Mouse (Mus musculus) cerebellum, adult 11-12 months (tissue): ENCODE results near the gene Akap2.

Experiments
- DNase-seq: peaks from one replicate; pipeline ENCODE4 v3.0.0; 2022

Gene Akap2

DNA sequence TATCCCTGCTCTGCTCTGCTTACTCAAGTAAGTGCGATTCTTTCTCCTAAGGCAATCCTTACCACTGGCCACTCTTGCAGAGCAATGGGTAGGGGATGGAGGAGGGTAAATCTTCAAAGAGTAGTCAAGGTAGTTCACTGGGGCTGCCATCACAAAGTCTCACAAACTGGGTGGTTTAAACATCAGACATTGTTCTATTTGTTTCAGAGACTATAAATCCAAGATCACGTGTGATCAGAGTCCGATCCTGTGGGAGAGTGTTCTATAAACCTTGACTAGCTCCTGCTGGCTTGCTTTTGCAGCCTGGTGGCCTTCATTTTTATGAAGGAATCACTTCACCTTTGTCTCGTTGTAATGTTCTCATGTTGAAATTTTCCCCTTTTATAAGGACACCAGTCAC lies 199.3 kb downstream of the Akap2 start:
- no peak for DNase-seq

DNA sequence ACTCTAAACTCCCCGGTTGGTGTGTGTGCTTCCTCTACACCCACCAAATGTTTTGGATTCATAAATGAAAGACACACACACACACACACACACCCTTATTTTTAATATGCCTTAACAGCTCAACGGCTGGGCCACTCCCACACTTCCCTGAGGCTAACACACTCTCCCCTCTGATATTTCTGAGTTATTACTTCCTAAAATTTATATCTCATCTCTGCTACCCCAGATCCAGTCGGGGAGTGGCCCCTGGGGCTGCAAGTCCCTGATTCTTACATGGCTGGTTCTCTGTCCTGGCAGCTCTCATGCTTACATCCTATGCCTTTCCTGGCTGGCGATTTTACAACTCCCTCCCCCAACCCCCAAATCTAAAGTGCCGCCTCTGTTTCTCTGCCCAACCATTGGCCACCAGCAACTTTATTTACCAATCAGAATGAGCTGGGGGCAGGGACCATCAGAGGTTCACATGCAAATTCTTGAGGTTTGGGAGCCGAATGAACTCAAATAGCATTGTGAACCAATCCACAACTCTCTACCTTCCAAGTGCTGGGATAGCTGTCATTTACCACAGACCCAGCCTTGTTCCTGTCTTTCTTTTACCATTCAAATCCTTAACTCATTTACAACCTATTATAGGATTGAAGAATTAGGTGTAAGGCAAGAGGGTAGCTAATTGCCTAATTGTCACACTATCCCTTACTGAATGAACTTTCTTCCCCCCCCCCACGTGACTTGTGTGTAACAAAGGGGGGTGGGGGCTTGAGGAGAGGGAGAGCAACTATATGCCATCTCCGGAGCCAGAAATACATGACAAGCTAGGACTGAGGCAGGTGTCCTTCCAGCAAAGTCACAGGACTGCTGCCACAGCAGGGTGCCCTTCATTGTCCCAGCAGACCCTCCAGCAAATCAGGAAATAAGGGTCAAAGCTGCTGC lies 202.3 kb downstream of the Akap2 start:
- no peak for DNase-seq

DNA sequence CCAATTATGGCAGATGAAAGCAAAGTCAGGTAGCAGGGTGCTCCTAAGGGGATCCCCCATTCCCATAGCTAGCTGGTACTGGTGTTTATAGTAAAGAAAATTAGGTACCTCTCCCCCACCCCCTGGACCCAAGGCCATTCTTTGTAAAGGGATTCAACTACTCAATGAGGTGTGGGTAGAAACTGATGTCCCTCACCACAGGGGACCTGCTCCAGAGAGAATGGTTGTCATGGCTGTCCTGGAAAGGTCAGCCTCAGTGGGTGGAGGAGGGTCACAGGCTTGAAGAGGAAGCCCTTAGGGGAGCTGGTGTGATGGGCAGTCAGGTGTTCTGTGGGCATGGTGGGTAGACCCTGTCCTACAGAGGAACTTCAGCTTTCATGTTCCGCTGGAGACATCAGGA lies 203.1 kb downstream of the Akap2 start:
- no peak for DNase-seq

GRCm38 (mm10) chr4:57922171-57922570 lies 204.7 kb downstream of the Akap2 start:
- no peak for DNase-seq

GRCm38 (mm10) chr4:57924556-57925071 lies 207.2 kb downstream of the Akap2 start:
- DNase-seq = no peak

- DNase-seq = no peak
Measured at GRCm38 (mm10) chr4:57927464-57928205, 210.2 kb downstream of the Akap2 start.

GRCm38 (mm10) chr4:57930559-57931170 lies 213.2 kb downstream of the Akap2 start:
- DNase-seq = no peak

GRCm38 (mm10) chr4:57934181-57934580 lies 216.7 kb downstream of the Akap2 start:
- no peak for DNase-seq

DNA sequence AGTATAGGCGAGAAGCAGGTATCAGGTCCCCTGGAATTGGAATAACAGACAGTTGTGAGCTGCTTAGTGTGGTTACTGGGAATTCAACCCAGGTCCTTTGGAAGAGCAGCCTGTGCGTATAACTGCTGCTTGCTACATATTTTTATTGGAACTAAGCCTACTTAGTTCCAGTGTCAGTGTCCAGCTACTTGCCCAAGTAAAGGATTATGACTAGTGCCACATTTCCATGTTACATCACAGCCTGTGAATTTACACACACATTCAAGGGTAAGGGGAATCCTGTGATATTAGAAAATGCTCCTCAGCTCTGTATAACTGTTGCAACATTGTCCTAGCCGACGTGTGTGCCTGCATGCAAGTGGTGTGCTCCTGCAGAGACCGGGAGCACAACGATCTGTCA lies 219.8 kb downstream of the Akap2 start:
- no peak for DNase-seq

- DNase-seq = no peak
Measured at GRCm38 (mm10) chr4:57940631-57941030, 223.2 kb downstream of the Akap2 start.

- no peak for DNase-seq
Measured at GRCm38 (mm10) chr4:57942892-57943291, 225.4 kb downstream of the Akap2 start.
